Mouse (Mus musculus) adrenal gland, postnatal 25 days (tissue): ENCODE measurements around the gene Dazap2. TPM values are rescaled to one million over a fixed set of nuclear protein-coding genes. Genes with fewer than 3 reads are reported as not detected.

Source experiments
- microRNA-seq, 2 experiments: library from miRNA; unstranded; fragments of <30 nt; microRNA quantifications; one replicate each; pipeline ENCODE4 v1.2.0; 2021
- total RNA-seq: library from RNA; stranded (reverse); gene quantifications from 2 replicates; pipeline ENCODE4 v1.2.3, GENCODE M21; 2021

The Dazap2 gene
- total RNA-seq, 1 experiment from 2014 or later: 249 TPM

Small RNA genes lying within 50 kb of the gene (microRNA-seq; reads per million reads assigned to microRNA genes)
- gene Mir6961: 0 reads per million in 2 experiments

Other genes starting within 250 kb of the Dazap2 start
- gene Gm5475, start 193.2 kb upstream of the Dazap2 start, total RNA-seq: not detected in 2 replicates
- gene Slc11a2, start 190.3 kb upstream of the Dazap2 start, total RNA-seq: 105 and 111 TPM in 2 replicates
- 123 and 143 TPM in 2 replicates for gene Letmd1, start 146.3 kb upstream of the Dazap2 start, total RNA-seq
- 6.8 and 8.2 TPM in 2 replicates for gene Csrnp2, start 119.9 kb upstream of the Dazap2 start, total RNA-seq
- gene Tfcp2, start 63.3 kb upstream of the Dazap2 start, total RNA-seq: 27.9 and 31.3 TPM in 2 replicates
- 18.3 and 20.5 TPM in 2 replicates for gene Pou6f1, start 15.4 kb upstream of the Dazap2 start, total RNA-seq
- 37.9 and 39.0 TPM in 2 replicates for gene Smagp, start 21.6 kb downstream of the Dazap2 start, total RNA-seq
- gene Bin2, start 54.2 kb downstream of the Dazap2 start, total RNA-seq: 1.3 and 1.8 TPM in 2 replicates
- 58.0 and 58.6 TPM in 2 replicates for gene Cela1, start 72.6 kb downstream of the Dazap2 start, total RNA-seq
- 3.8 and 6.3 TPM in 2 replicates for gene Galnt6, start 114.0 kb downstream of the Dazap2 start, total RNA-seq
- 4.9 and 6.3 TPM in 2 replicates for gene Slc4a8, start 146.4 kb downstream of the Dazap2 start, total RNA-seq